Mouse (Mus musculus): ENCODE results near the gene Ebna1bp2. TPM values are rescaled to one million over a fixed set of nuclear protein-coding genes. Genes with fewer than 3 reads are reported as not detected.

Ebna1bp2 gene
- polyA plus RNA-seq, 1 experiment from 2014 or later: 209 TPM

Other genes starting within 250 kb of the Ebna1bp2 start
- 5.4 and 8.4 TPM in 2 replicates for gene Szt2, start 211.5 kb upstream of the Ebna1bp2 start, polyA plus RNA-seq (2015; fragmentation: Nextera tagmentation; extraction: Ambion mirVana)
- 103 and 109 TPM in 2 replicates for gene Med8, start 211.5 kb upstream of the Ebna1bp2 start, polyA plus RNA-seq (2015; fragmentation: Nextera tagmentation; extraction: Ambion mirVana)
- 47.4 and 50.9 TPM in 2 replicates for gene Elovl1, start 192.7 kb upstream of the Ebna1bp2 start, polyA plus RNA-seq (2015; fragmentation: Nextera tagmentation; extraction: Ambion mirVana)
- gene Cdc20, start 183.4 kb upstream of the Ebna1bp2 start, polyA plus RNA-seq (2015; fragmentation: Nextera tagmentation; extraction: Ambion mirVana): 241 and 247 TPM in 2 replicates
- gene Mpl, start 163.3 kb upstream of the Ebna1bp2 start, polyA plus RNA-seq (2015; fragmentation: Nextera tagmentation; extraction: Ambion mirVana): 0.33 and 0.39 TPM in 2 replicates
- 6.2 and 8.2 TPM in 2 replicates for gene Tie1, start 130.7 kb upstream of the Ebna1bp2 start, polyA plus RNA-seq (2015; fragmentation: Nextera tagmentation; extraction: Ambion mirVana)
- 3.0 TPM in 2 replicates for gene 2610528J11Rik, start 93.8 kb upstream of the Ebna1bp2 start, polyA plus RNA-seq (2015; fragmentation: Nextera tagmentation; extraction: Ambion mirVana)
- gene Tmem125, start 76.8 kb upstream of the Ebna1bp2 start, polyA plus RNA-seq (2015; fragmentation: Nextera tagmentation; extraction: Ambion mirVana): 0.60 and 1.1 TPM in 2 replicates
- gene Cfap57, start within 50 bp of the Ebna1bp2 start, polyA plus RNA-seq (2015; fragmentation: Nextera tagmentation; extraction: Ambion mirVana): 0.14 and 0.15 TPM in 2 replicates
- gene Olfr62, start 38.2 kb downstream of the Ebna1bp2 start, polyA plus RNA-seq (2015; fragmentation: Nextera tagmentation; extraction: Ambion mirVana): not detected in 2 replicates
- gene Olfr1342, start 72.0 kb downstream of the Ebna1bp2 start, polyA plus RNA-seq (2015; fragmentation: Nextera tagmentation; extraction: Ambion mirVana): not detected in 2 replicates
- gene Olfr1341, start 82.7 kb downstream of the Ebna1bp2 start, polyA plus RNA-seq (2015; fragmentation: Nextera tagmentation; extraction: Ambion mirVana): not detected in 2 replicates
- gene Olfr1340, start 99.3 kb downstream of the Ebna1bp2 start, polyA plus RNA-seq (2015; fragmentation: Nextera tagmentation; extraction: Ambion mirVana): not detected in 2 replicates
- not detected in 2 replicates for gene Olfr1339, start 111.4 kb downstream of the Ebna1bp2 start, polyA plus RNA-seq (2015; fragmentation: Nextera tagmentation; extraction: Ambion mirVana)
- gene Olfr1338, start 137.9 kb downstream of the Ebna1bp2 start, polyA plus RNA-seq (2015; fragmentation: Nextera tagmentation; extraction: Ambion mirVana): not detected in 2 replicates
- not detected in 2 replicates for gene Olfr1337, start 161.8 kb downstream of the Ebna1bp2 start, polyA plus RNA-seq (2015; fragmentation: Nextera tagmentation; extraction: Ambion mirVana)
- gene Olfr1335, start 189.1 kb downstream of the Ebna1bp2 start, polyA plus RNA-seq (2015; fragmentation: Nextera tagmentation; extraction: Ambion mirVana): not detected in 2 replicates
- not detected in 2 replicates for gene Olfr1333, start 215.5 kb downstream of the Ebna1bp2 start, polyA plus RNA-seq (2015; fragmentation: Nextera tagmentation; extraction: Ambion mirVana)
- gene Olfr1331, start 243.8 kb downstream of the Ebna1bp2 start, polyA plus RNA-seq (2015; fragmentation: Nextera tagmentation; extraction: Ambion mirVana): not detected in 2 replicates

Data from thymus, postnatal 0 days (tissue).